Mouse (Mus musculus) neural tube, embryonic 11.5 days (tissue): ENCODE measurements at regions not wholly inside any gene's neighbourhood (a gene's known extent, or its start where the extent isn't known, plus 50 kb on each side); places are given as distances from the start of the nearest gene placed in this dataset.

Source experiments
- ATAC-seq: fragments of 200-750 bp; cut with Nextera tagmentation; 2 replicates; pipeline ENCODE4 v1.8.0; 2017; ENCODE audit warnings: moderate number of reproducible peaks, mild to moderate bottlenecking, moderate TSS enrichment, moderate library complexity; ENCODE audit not compliant: insufficient read depth, low FRiP score, low TSS enrichment
- DNase-seq: peaks from one replicate; pipeline ENCODE4 v3.0.0-alpha.2; 2015; ENCODE audit warnings: low spot score
- H3K27ac ChIP-seq: fragments of 300-500 bp; sonication (generic); 2 replicates; pipeline ENCODE4 v1.5.1; 2014; ENCODE audit warnings: low read depth, mild to moderate bottlenecking, low read length
- H3K27me3 ChIP-seq: fragments of 300-500 bp; sonication (generic); 2 replicates; pipeline ENCODE4 v1.6.1; 2014; ENCODE audit warnings: mild to moderate bottlenecking, low read length, mixed read lengths; ENCODE audit not compliant: control insufficient read depth, insufficient read depth
- H3K36me3 ChIP-seq: fragments of 300-500 bp; sonication (generic); 2 replicates; pipeline ENCODE4 v1.6.1; 2014; ENCODE audit warnings: mild to moderate bottlenecking, low read length, moderate library complexity, mixed read lengths; ENCODE audit not compliant: control insufficient read depth, insufficient read depth
- H3K4me1 ChIP-seq: fragments of 300-500 bp; sonication (generic); 2 replicates; pipeline ENCODE4 v1.6.1; 2014; ENCODE audit warnings: low read length, mixed read lengths; ENCODE audit not compliant: control insufficient read depth, insufficient read depth
- H3K4me2 ChIP-seq: fragments of 300-500 bp; sonication (generic); 2 replicates; pipeline ENCODE4 v1.6.1; 2014; ENCODE audit warnings: low read depth, mild to moderate bottlenecking, moderate library complexity
- H3K4me3 ChIP-seq: fragments of 300-500 bp; sonication (generic); 2 replicates; pipeline ENCODE4 v1.5.1; 2014; ENCODE audit warnings: low read depth, low read length
- H3K9ac ChIP-seq: fragments of 300-500 bp; sonication (generic); 2 replicates; pipeline ENCODE4 v1.6.1; 2014; ENCODE audit warnings: mild to moderate bottlenecking, low read length
- H3K9me3 ChIP-seq: fragments of 300-500 bp; sonication (generic); 2 replicates; pipeline ENCODE4 v1.6.1; 2016; ENCODE audit warnings: low read length; ENCODE audit not compliant: control insufficient read depth
- WGBS: fragments of 180-500 bp; shearing (Covaris S2); extraction: QIAGEN DNeasy Blood & Tissue Kit; methylation state at CpG from one replicate; pipeline ENCODE4 v1.1.7; 2014; 5-methylcytosine and 5-hydroxymethylcytosine counted together

DNA sequence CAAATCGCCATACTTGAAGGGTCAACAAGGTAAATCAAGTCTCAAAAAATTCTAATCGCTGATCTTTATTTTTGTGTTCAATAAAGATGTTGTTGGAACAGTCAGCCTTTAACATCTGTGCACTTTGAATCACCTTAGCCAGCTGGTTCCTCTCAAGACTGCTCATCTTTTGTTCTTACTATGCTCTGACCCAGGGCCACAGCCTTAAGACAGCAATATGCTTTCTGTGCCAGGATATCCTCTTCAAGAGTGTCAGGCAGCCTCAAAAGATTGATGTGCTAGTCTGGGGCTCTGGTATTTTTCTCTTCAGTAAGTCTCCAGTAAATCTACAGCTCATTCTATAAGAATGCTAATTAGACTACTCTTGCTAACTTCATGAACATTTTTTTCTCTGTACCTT, 199.9 kb downstream of the Dph6 start:
- Histone ChIP-seq H3K4me3 (no peak overlapping the region), H3K4me2 (no peak overlapping the region), H3K27me3 (no peaks in the 10 kb centered on the region), H3K9me3 (no peaks in the 10 kb centered on the region), H3K27ac (no peak overlapping the region), H3K36me3 (no peaks in the 10 kb centered on the region), H3K4me1 (no peaks in the 10 kb centered on the region), H3K9ac (no peak overlapping the region)
- 76% methylated on average over 2 of the region's 2 CpGs for WGBS
- ATAC-seq (no peak), DNase-seq (no peak)

DNA sequence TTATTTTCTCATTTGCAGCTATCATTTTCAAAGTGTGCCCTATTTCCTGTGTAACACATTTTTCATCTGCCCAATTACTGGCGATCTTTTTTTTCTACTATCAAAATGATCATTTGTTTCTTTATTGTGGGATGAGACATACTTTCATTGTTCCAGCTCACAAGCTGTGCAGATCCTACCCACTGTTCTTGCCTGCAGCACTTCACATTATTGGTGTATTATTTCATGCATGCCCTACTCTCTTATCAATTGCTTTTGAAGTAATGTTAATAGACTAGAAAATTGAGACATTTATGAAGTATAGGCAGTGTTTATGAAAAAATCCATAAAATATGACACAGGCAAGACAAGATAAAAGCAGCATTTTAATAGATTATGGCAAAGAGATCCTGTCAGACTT, 204.6 kb downstream of the Dph6 start:
- H3K4me3 ChIP-seq: no peak overlapping the region
- no peak overlapping the region for H3K27ac ChIP-seq
- WGBS: 83% methylated on average over 1 of the region's 1 CpGs
- H3K4me2 ChIP-seq: no peak overlapping the region
- no peaks in the 10 kb centered on the region for H3K9me3 ChIP-seq
- no peaks in the 10 kb centered on the region for H3K27me3 ChIP-seq
- no peaks in the 10 kb centered on the region for H3K36me3 ChIP-seq
- DNase-seq (no peak), ATAC-seq (no peak)
- no peaks in the 10 kb centered on the region for H3K4me1 ChIP-seq
- H3K9ac ChIP-seq: no peak overlapping the region

DNA sequence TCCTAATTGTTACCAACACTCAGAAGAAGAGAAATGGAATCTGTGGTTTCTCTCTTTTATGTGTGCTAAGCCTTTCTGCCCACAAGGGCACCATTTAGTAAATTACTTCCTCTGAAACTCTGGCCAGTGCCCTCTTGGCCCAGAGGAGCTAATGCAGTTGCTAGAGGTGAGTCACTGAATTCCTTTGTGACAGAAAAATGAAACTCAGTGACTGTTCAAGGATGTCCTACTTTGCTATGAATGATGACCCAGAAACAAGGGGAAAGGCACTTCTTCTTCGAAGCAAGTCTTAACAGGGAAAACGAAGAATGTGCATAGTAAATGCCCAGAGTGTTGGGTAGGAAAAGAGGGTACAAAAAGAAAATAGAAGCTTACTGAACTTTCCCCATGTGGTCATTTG, 211.0 kb downstream of the Dph6 start:
- H3K4me2 ChIP-seq: no peak overlapping the region
- H3K9me3 ChIP-seq: no peaks in the 10 kb centered on the region
- H3K27me3 ChIP-seq: no peaks in the 10 kb centered on the region
- WGBS: 72% methylated on average over 2 of the region's 2 CpGs
- no peak for DNase-seq
- no peak for ATAC-seq
- no peak overlapping the region for H3K9ac ChIP-seq
- no peaks in the 10 kb centered on the region for H3K36me3 ChIP-seq
- H3K4me3 ChIP-seq: no peak overlapping the region
- no peaks in the 10 kb centered on the region; the same call in 1 of the 2 replicates for H3K4me1 ChIP-seq
- no peak overlapping the region for H3K27ac ChIP-seq

DNA sequence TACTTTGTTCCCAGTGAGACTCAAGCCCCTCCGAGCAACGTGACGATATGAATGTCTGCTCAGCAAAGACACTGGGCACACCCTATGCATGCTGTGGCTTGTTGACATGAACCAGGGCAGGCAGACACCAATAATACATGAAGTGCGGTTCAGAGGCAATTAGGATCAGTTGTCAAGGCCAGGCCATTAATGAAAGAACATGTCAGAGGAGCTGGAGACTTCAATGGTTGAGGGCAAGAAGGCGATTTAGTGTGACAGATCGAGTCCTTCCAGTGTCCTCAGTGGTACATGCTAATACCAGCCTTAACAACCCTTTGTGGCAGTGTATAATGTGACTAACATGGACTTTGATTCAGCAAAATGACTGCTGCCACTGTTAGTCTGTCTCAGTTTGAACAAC, 213.8 kb downstream of the Dph6 start:
- H3K4me1 ChIP-seq: no peaks in the 10 kb centered on the region; the same call in 1 of the 2 replicates
- ATAC-seq: peak; percentile 29; the same call in 1 of the 2 replicates

DNA sequence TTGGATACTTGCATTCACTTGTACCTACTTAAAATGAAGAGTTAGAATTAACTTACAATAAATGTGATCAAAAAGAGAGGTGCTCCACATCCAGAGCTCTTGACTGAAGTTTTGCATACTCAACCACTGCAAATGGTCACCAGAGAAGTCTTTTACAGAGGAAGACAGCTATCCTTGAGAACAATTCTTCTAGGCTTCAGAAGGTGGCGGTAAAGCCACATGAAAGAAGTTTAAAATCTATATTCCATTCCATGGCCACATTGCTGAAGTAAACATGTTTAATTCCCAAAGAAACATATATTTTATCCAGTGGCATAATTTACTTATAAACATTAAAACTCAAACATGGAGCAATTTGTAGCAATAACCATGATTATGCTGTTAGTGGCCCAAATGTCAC, 215.1 kb downstream of the Dph6 start:
- Histone ChIP-seq H3K4me2 (no peak overlapping the region), H3K4me3 (no peak overlapping the region), H3K9ac (no peak overlapping the region), H3K27ac (no peak overlapping the region), H3K27me3 (no peaks in the 10 kb centered on the region), H3K36me3 (no peaks in the 10 kb centered on the region), H3K4me1 (no peaks in the 10 kb centered on the region; the same call in 1 of the 2 replicates), H3K9me3 (no peaks in the 10 kb centered on the region)
- peak; percentile 27 for DNase-seq
- WGBS: 63% methylated on average over 1 of the region's 1 CpGs
- no peak for ATAC-seq

More for the DNA sequence above, 213.8 kb downstream of the Dph6 start:
- no peak for DNase-seq
- H3K36me3 ChIP-seq: no peaks in the 10 kb centered on the region
- no peak overlapping the region for H3K4me2 ChIP-seq
- H3K4me3 ChIP-seq: no peak overlapping the region
- WGBS: 41% methylated on average over 6 of the region's 6 CpGs
- H3K9ac ChIP-seq: no peak overlapping the region
- H3K27me3 ChIP-seq: no peaks in the 10 kb centered on the region
- no peak overlapping the region for H3K27ac ChIP-seq
- no peaks in the 10 kb centered on the region for H3K9me3 ChIP-seq

DNA sequence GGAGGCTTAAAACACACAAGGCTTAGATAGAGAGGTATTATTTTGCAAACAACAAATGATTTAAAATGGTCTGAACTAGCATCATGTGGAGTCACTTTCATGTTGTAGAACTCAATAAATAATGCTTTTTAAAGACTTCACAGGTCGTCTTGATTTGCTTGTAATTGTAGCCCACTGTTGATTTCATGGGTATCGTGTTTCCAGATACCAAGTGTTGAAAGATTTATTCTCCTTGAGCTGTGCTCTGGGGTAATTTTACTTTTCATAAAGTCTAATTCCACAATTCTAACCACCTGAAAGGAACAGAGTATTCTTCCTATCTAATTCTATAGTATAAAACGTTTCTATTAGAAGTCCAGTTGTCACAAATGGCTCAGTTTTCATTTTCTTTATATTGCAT, 216.7 kb downstream of the Dph6 start:
- WGBS: 38% methylated on average over 3 of the region's 3 CpGs
- Histone ChIP-seq H3K4me2 (no peak overlapping the region), H3K27me3 (no peaks in the 10 kb centered on the region), H3K36me3 (no peaks in the 10 kb centered on the region), H3K9me3 (no peaks in the 10 kb centered on the region), H3K9ac (no peak overlapping the region), H3K4me3 (no peak overlapping the region), H3K4me1 (no peaks in the 10 kb centered on the region; the same call in 1 of the 2 replicates), H3K27ac (no peak overlapping the region)
- ATAC-seq: no peak
- no peak for DNase-seq

DNA sequence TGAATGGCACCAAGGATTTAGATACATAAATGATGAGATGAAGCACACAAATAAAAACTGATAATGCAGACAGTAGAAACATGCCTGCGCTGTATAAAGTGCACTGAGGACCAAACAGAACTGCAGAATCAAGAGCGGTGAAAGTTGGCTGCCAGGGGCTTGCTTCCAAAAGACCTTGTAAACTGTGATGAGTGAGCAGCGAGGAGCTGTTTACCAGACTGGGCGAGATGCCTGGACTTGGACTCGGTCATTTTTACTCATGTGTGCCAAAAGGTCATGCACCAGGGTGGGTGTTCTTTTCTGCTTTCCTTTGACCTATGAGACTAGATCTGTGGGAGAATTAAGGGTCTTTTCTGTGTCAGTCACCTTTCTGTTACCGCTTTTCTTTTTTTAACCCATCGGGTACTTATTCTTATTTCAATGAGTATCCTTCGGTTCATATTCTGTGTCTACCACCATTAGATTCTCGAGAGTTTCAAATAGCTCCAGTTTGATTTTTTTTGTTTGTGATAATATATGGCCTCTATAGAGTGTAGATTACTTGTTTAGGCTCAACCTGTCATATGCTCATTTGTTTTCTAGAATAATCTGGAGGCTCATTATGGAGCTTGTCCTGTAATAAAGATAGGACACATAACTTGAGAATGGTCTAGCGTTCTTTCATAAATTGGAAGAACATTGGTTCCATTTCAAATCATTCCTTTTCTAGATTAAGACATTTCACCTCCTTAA, 226.3 kb upstream of the Zfp770 start:
- no peak for DNase-seq
- Histone ChIP-seq H3K27me3 (no peaks in the 10 kb centered on the region), H3K9me3 (no peaks in the 10 kb centered on the region), H3K27ac (no peak overlapping the region), H3K9ac (no peak overlapping the region), H3K4me3 (no peak overlapping the region), H3K36me3 (no peaks in the 10 kb centered on the region), H3K4me1 (no peaks in the 10 kb centered on the region), H3K4me2 (no peak overlapping the region)
- no peak for ATAC-seq
- WGBS: 92% methylated on average over 10 of the region's 10 CpGs

DNA sequence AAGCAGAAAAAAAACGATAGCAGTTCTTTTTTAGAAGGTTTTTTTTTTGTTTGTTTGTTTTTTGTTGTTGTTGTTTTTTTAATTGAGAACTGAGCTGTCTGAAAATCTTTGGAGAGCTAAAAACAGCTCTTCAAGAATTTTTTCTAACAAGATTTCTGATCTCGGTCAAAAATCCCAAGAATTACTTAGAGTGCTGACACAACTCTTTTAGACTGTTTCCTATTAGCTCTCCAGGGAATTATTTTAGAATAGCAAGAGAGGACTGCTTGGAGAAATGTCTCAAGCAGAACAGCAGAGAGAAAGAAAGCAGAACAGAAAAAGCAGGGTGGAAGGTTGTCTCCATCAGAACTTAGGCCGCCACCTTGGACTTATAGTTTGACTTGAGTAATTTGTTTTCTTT, 218.1 kb upstream of the Zfp770 start:
- H3K4me2 ChIP-seq: no peak overlapping the region
- no peak for ATAC-seq
- no peaks in the 10 kb centered on the region for H3K9me3 ChIP-seq
- no peaks in the 10 kb centered on the region for H3K4me1 ChIP-seq
- no peaks in the 10 kb centered on the region for H3K27me3 ChIP-seq
- no peak overlapping the region for H3K4me3 ChIP-seq
- no peaks in the 10 kb centered on the region for H3K36me3 ChIP-seq
- H3K9ac ChIP-seq: no peak overlapping the region
- no peak for DNase-seq
- H3K27ac ChIP-seq: no peak overlapping the region
- WGBS: 67% methylated on average over 3 of the region's 3 CpGs

DNA sequence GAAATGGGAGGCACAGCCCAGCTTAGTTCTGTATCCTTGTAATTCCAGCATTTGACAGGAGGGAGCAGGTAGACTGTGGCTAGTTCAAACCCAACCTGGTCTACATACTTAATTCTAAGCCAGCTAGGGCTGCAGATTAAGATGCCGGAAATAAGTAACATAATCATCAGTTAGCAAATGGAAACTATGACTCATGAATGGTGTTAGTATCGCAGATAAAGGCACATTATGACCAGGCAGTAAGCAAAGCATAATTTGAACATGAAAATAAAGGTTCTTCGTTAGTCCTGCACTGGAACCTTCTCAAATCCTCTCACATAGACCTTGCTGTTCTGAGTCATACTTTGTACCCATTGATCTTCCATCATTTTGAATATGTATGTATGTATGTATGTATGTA, 211.7 kb upstream of the Zfp770 start:
- no peaks in the 10 kb centered on the region for H3K4me1 ChIP-seq
- H3K36me3 ChIP-seq: no peaks in the 10 kb centered on the region
- no peaks in the 10 kb centered on the region for H3K27me3 ChIP-seq
- H3K4me2 ChIP-seq: no peak overlapping the region
- no peak overlapping the region for H3K9ac ChIP-seq
- WGBS: 91% methylated on average over 3 of the region's 3 CpGs
- DNase-seq: no peak
- H3K4me3 ChIP-seq: no peak overlapping the region
- no peaks in the 10 kb centered on the region for H3K9me3 ChIP-seq
- no peak for ATAC-seq
- no peak overlapping the region for H3K27ac ChIP-seq
